Comparison of ENCODE assay signal across 25 mouse cellular contexts in genomic region chr5:67943199-67943598, GRCm38 (mm10). TPM values are rescaled to one million over a fixed set of nuclear protein-coding genes. Genes with fewer than 3 reads are reported as not detected.
DNase-seq lines count a peak whose midpoint lies in the region; ATAC-seq and TF ChIP-seq lines count a peak whose summit lies in the region.
"Had no signal": no experiment of that assay in that cellular context is flagged by ENCODE, and none has a peak within 500 bp of the region (broad histone marks: within the 10 kb centered on the region; RNA-seq: fewer than 3 reads in every experiment).

No protein-coding gene starts in this region.

- H3K4me3 ChIP-seq in kidney, embryonic 16.5 days (ENCODE audit: low read length) = no peak overlapping the region
- H3K4me3 ChIP-seq in bone marrow macrophage, adult 2 months (ENCODE audit: insufficient read depth, low read length) = no peak overlapping the region
- H3K4me3 ChIP-seq: forebrain, embryonic 12.5 days; intestine, embryonic 15.5 days; liver, embryonic 15.5 days; midbrain, embryonic 10.5 days; neural tube, embryonic 13.5 days had no signal

- peak; percentile 34 for DNase-seq in kidney, adult 9 months
- DNase-seq in 416B (ENCODE audit: low read depth) = peak; percentile 80
- peak; percentile 2 for DNase-seq in lung, postnatal 14 days
- no peak for DNase-seq in left cerebral cortex, adult 11 months (ENCODE audit: low spot score)
- no peak for DNase-seq in adrenal gland, adult 2 months
- no peak for DNase-seq in cerebellum, adult 8-10 months
- DNase-seq: cerebellum, postnatal 25 days; gastrocnemius, postnatal 36 days; right cerebral cortex, postnatal 4 days; thymus, adult 18-20 months had no signal

- no peaks in the 10 kb centered on the region for H3K27me3 ChIP-seq in kidney, embryonic 16.5 days (ENCODE audit: insufficient read depth, low read length)
- H3K27me3 ChIP-seq: forebrain, embryonic 12.5 days; intestine, embryonic 15.5 days; liver, embryonic 15.5 days; neural tube, embryonic 13.5 days had no signal

- TF ChIP-seq POLR2A in bone marrow macrophage, adult 2 months (IDR thresholded peaks at IDR 0.05; ENCODE audit: borderline replicate concordance, low read depth, low read length) = no peak

- no peak overlapping the region for H3K4me2 ChIP-seq in kidney, embryonic 16.5 days (replicated peaks; ENCODE audit: low read depth, low read length)
- H3K4me2 ChIP-seq: forebrain, embryonic 12.5 days; hindbrain, embryonic 14.5 days; intestine, embryonic 15.5 days; liver, embryonic 15.5 days; neural tube, embryonic 13.5 days had no signal

- 37% methylated on average over 2 of the region's 2 CpGs for WGBS in kidney, embryonic 16.5 days

- no peak overlapping the region for H3K9ac ChIP-seq in kidney, embryonic 16.5 days (replicated peaks; ENCODE audit: low read length)
- H3K9ac ChIP-seq: forebrain, embryonic 12.5 days; hindbrain, embryonic 14.5 days; intestine, embryonic 15.5 days; liver, embryonic 15.5 days; neural tube, embryonic 13.5 days had no signal

- H3K36me3 ChIP-seq in kidney, embryonic 16.5 days (ENCODE audit: insufficient read depth, low read length) = no peaks in the 10 kb centered on the region
- H3K36me3 ChIP-seq: forebrain, embryonic 12.5 days; G1E; intestine, embryonic 15.5 days; liver, embryonic 15.5 days; midbrain, embryonic 10.5 days; neural tube, embryonic 13.5 days had no signal

- no peaks in the 10 kb centered on the region for H3K4me1 ChIP-seq in kidney, embryonic 16.5 days (ENCODE audit: insufficient read depth, low read length)
- peaks cover 10% of the 10 kb centered on the region for H3K4me1 ChIP-seq in bone marrow macrophage, adult 2 months (ENCODE audit: control insufficient read depth, insufficient read depth, low read length)
- H3K4me1 ChIP-seq: forebrain, embryonic 12.5 days; intestine, embryonic 15.5 days; liver, embryonic 15.5 days; neural tube, embryonic 13.5 days had no signal

- no peak for TF ChIP-seq CTCF in bone marrow macrophage, adult 2 months (IDR thresholded peaks at IDR 0.05; ENCODE audit: low read depth, low read length)

- H3K27ac ChIP-seq in kidney, embryonic 16.5 days (ENCODE audit: low read length) = no peak overlapping the region
- H3K27ac ChIP-seq in bone marrow macrophage, adult 2 months (ENCODE audit: insufficient read depth, low read depth, low read length) = peak overlapping the region; percentile 44
- H3K27ac ChIP-seq: forebrain, embryonic 12.5 days; hindbrain, embryonic 14.5 days; intestine, embryonic 15.5 days; liver, embryonic 15.5 days; midbrain, embryonic 10.5 days; neural tube, embryonic 13.5 days had no signal

- no peak for ATAC-seq in kidney, embryonic 16.5 days (ENCODE audit: low FRiP score, low TSS enrichment)
- ATAC-seq: CD4-positive, CD25-positive, alpha-beta regulatory T cell, adult 4 months had no signal

- H3K9me3 ChIP-seq in kidney, embryonic 16.5 days (ENCODE audit: low read length) = no peaks in the 10 kb centered on the region
- H3K9me3 ChIP-seq: forebrain, embryonic 12.5 days; G1E; intestine, embryonic 15.5 days; liver, embryonic 15.5 days; midbrain, embryonic 10.5 days; neural tube, embryonic 13.5 days had no signal

RNA-seq across cellular contexts. Expression of gene Gm5108, which starts 1.7 kb away (rescaled TPM):
- polyA plus RNA-seq in kidney, embryonic 16.5 days (2015; fragmentation: Nextera tagmentation; extraction: Ambion mirVana) = not detected in 2 replicates
- not detected in 2 replicates for polyA plus RNA-seq in bone marrow macrophage, adult 2 months (2012; ENCODE audit: insufficient read depth, insufficient read length, missing spikeins)
- total RNA-seq in adrenal gland, adult 2 months (2021) = not detected
- polyA plus RNA-seq in adrenal gland, adult 2 months (2012; rRNA removed) = not detected in 2 replicates
- total RNA-seq: adrenal gland, postnatal 4 days; G1E; gastrocnemius, postnatal 36 days; left cerebral cortex, adult 18-20 months had no signal
- polyA plus RNA-seq: CD4-positive, CD25-positive, alpha-beta regulatory T cell, adult 4 months; forebrain, embryonic 12.5 days; frontal cortex, adult 2 months; G1E; heart, embryonic 14.5 days; hindbrain, embryonic 14.5 days; intestine, embryonic 15.5 days; limb, embryonic 11.5 days; liver, embryonic 15.5 days; midbrain, embryonic 10.5 days; neural tube, embryonic 13.5 days had no signal

RNA-seq across cellular contexts. Expression of gene Gm21905, which starts 3.0 kb away (rescaled TPM):
- not detected in 2 replicates for polyA plus RNA-seq in kidney, embryonic 16.5 days (2015; fragmentation: Nextera tagmentation; extraction: Ambion mirVana)
- not detected in 2 replicates for polyA plus RNA-seq in bone marrow macrophage, adult 2 months (2012; ENCODE audit: insufficient read depth, insufficient read length, missing spikeins)
- total RNA-seq in adrenal gland, adult 2 months (2021) = not detected
- not detected in 2 replicates for polyA plus RNA-seq in adrenal gland, adult 2 months (2012; rRNA removed)
- total RNA-seq: adrenal gland, postnatal 4 days; G1E; gastrocnemius, postnatal 36 days; left cerebral cortex, adult 18-20 months had no signal
- polyA plus RNA-seq: CD4-positive, CD25-positive, alpha-beta regulatory T cell, adult 4 months; forebrain, embryonic 12.5 days; frontal cortex, adult 2 months; G1E; heart, embryonic 14.5 days; hindbrain, embryonic 14.5 days; intestine, embryonic 15.5 days; limb, embryonic 11.5 days; liver, embryonic 15.5 days; midbrain, embryonic 10.5 days; neural tube, embryonic 13.5 days had no signal

Comparison
In these comparisons a context has a peak if more than half of its experiments do, and no peak if none do; other contexts are left out.
1. DNase-seq: peak in kidney, adult 9 months (single experiment), 416B (single experiment) and lung, postnatal 14 days (single experiment); none in left cerebral cortex, adult 11 months (single experiment), adrenal gland, adult 2 months (single experiment) and cerebellum, adult 8-10 months (single experiment).